In the genomic region with DNA sequence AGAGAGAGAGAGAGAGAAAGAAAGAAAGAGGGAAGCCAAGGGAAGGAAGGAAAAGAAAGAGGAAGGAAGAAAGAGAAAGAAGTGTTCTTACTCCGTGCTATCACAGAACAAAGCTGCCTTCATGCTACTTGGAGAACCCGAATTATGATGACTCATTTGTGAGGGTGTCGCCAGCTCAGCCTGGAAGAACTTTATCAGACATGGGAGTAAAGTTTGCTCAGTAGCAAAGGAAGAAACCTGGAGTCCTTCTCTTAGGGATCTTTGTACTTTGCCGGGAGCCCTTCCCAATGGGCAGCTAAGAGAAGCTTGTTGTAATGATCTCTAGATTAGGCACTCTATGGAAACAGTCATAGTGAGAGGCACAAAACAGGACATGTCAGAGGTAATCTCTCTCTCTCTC, we compare ENCODE assay signal across 28 mouse cellular contexts. TPM values are rescaled to one million over a fixed set of nuclear protein-coding genes. Genes with fewer than 3 reads are reported as not detected.
DNase-seq lines count a peak whose midpoint lies in the region; TF ChIP-seq lines count a peak whose summit lies in the region.
"Had no signal": no experiment of that assay in that cellular context is flagged by ENCODE, and none has a peak within 500 bp of the region (broad histone marks: within the 10 kb centered on the region; RNA-seq: fewer than 3 reads in every experiment).

No protein-coding gene starts in this region.

- TF ChIP-seq CTCF in small intestine, adult 2 months (IDR thresholded peaks at IDR 0.05; ENCODE audit: extremely low read depth, insufficient read length, insufficient replicate concordance, low read depth, low read length): no peak

- 28% methylated on average over 4 of the region's 4 CpGs for WGBS in small intestine, adult 2 months

- H3K27ac ChIP-seq in small intestine, adult 2 months (ENCODE audit: insufficient read depth, low read depth, low read length): peak overlapping the region; percentile 87
- H3K27ac ChIP-seq: embryonic facial prominence, embryonic 12.5 days; forebrain, embryonic 15.5 days; hindbrain, embryonic 12.5 days; limb, embryonic 12.5 days; midbrain, embryonic 12.5 days had no signal

- peaks cover 34% of the 10 kb centered on the region for H3K4me1 ChIP-seq in small intestine, adult 2 months (ENCODE audit: control insufficient read depth, insufficient read depth, insufficient read length, low read length)
- H3K4me1 ChIP-seq: embryonic facial prominence, embryonic 12.5 days; forebrain, embryonic 15.5 days; heart, embryonic 12.5 days; hindbrain, embryonic 12.5 days; limb, embryonic 12.5 days; midbrain, embryonic 12.5 days had no signal

- DNase-seq in 3T3-L1 (ENCODE audit: low read depth, low spot score): peak; percentile 77
- DNase-seq in 416B (ENCODE audit: low read depth): peak; percentile 62
- DNase-seq in fibroblast of lung, adult 2 months (ENCODE audit: low read depth): peak; percentile 51
- DNase-seq in layer of hippocampus, postnatal 36 days: no peak
- DNase-seq in spleen, adult 18-20 months: no peak
- no peak for DNase-seq in gastrocnemius, adult 8-10 months (ENCODE audit: low spot score in 2 of 2)
- DNase-seq: adrenal gland, adult 8-10 months; cerebellum, adult 9-11 months; heart, postnatal 14 days; kidney, postnatal 36 days; layer of hippocampus, adult 9-11 months; lung, embryonic 14.5 days; lung, postnatal 4 days had no signal

- no peak for TF ChIP-seq POLR2A in small intestine, adult 2 months (IDR thresholded peaks at IDR 0.05; ENCODE audit: low read depth, low read length)

- peaks cover 72% of the 10 kb centered on the region for H3K36me3 ChIP-seq in small intestine, adult 2 months (ENCODE audit: control insufficient read depth, insufficient read depth, low read length)

- H3K27me3 ChIP-seq in small intestine, adult 2 months (ENCODE audit: control insufficient read depth, insufficient read depth, low read length): no peaks in the 10 kb centered on the region
- H3K27me3 ChIP-seq: embryonic facial prominence, embryonic 12.5 days; forebrain, embryonic 15.5 days; heart, embryonic 12.5 days; hindbrain, embryonic 12.5 days; limb, embryonic 12.5 days; midbrain, embryonic 12.5 days had no signal

- H3K4me3 ChIP-seq in small intestine, adult 2 months (ENCODE audit: low read depth, low read length): no peak overlapping the region
- H3K4me3 ChIP-seq: embryonic facial prominence, embryonic 12.5 days; erythroblast, embryonic 14.5 days; forebrain, embryonic 15.5 days; heart, embryonic 12.5 days; hindbrain, embryonic 12.5 days; limb, embryonic 12.5 days; midbrain, embryonic 12.5 days had no signal

RNA-seq across cellular contexts. Expression of a gene that starts 11.3 kb away (rescaled TPM):
- 595 and 1,197 TPM in 2 replicates for polyA plus RNA-seq in small intestine, adult 2 months (2012; rRNA removed)
- 10 to 100 TPM; 23.4 to 26.9 TPM for total RNA-seq in layer of hippocampus, postnatal 36 days (2021)
- total RNA-seq in gastrocnemius, adult 8-10 months (2022): 10 to 100 TPM; 17.1 to 25.0 (median 18.7) TPM

RNA-seq across cellular contexts. Expression of a gene that starts 18.9 kb away (rescaled TPM):
- polyA plus RNA-seq in small intestine, adult 2 months (2012; rRNA removed): not detected in 2 replicates
- total RNA-seq in layer of hippocampus, postnatal 36 days (2021): not detected
- total RNA-seq in gastrocnemius, adult 8-10 months (2022): not detected
- total RNA-seq: adrenal gland, adult 8-10 months; gastrocnemius, adult 18-20 months; heart, postnatal 14 days; left cerebral cortex, postnatal 10 days had no signal
- polyA plus RNA-seq: CD4-positive, CD25-positive, alpha-beta regulatory T cell, adult 4 months; cortical plate, adult 2 months; embryonic facial prominence, embryonic 12.5 days; erythroblast, embryonic 14.5 days; forebrain, embryonic 15.5 days; gonadal fat pad, adult 2 months; heart, embryonic 12.5 days; hindbrain, embryonic 12.5 days; kidney, embryonic 14.5 days; lung, embryonic 14.5 days; midbrain, embryonic 12.5 days; neural tube, embryonic 14.5 days had no signal

RNA-seq across cellular contexts. Expression of a gene that starts 19.1 kb away (rescaled TPM):
- polyA plus RNA-seq in small intestine, adult 2 months (2012; rRNA removed): 59.7 and 105 TPM in 2 replicates
- 100 to 1,000 TPM; 248 to 263 TPM for total RNA-seq in layer of hippocampus, postnatal 36 days (2021)
- total RNA-seq in gastrocnemius, adult 8-10 months (2022): 10 to 100 TPM; 23.0 to 27.7 (median 26.2) TPM

RNA-seq across cellular contexts. Expression of a gene that starts 37.3 kb away (rescaled TPM):
- 8.5 and 18.7 TPM in 2 replicates for polyA plus RNA-seq in small intestine, adult 2 months (2012; rRNA removed)
- 10 to 100 TPM; 88.8 to 94.5 TPM for total RNA-seq in layer of hippocampus, postnatal 36 days (2021)
- total RNA-seq in gastrocnemius, adult 8-10 months (2022): 10 to 100 TPM; 39.8 to 50.9 (median 45.1) TPM

RNA-seq across cellular contexts. Expression of a gene that starts 37.5 kb away (rescaled TPM):
- 28.1 and 52.8 TPM in 2 replicates for polyA plus RNA-seq in small intestine, adult 2 months (2012; rRNA removed)
- total RNA-seq in layer of hippocampus, postnatal 36 days (2021): 10 to 100 TPM; 74.3 to 76.2 TPM
- 10 to 100 TPM; 46.9 to 59.4 (median 52.6) TPM for total RNA-seq in gastrocnemius, adult 8-10 months (2022)

Comparison
In these comparisons a context has a peak if more than half of its experiments do, and no peak if none do; other contexts are left out.
1. DNase-seq: peak in 3T3-L1 (single experiment), 416B (single experiment) and fibroblast of lung, adult 2 months (single experiment); none in layer of hippocampus, postnatal 36 days (0 of 2), spleen, adult 18-20 months (0 of 2) and gastrocnemius, adult 8-10 months (0 of 2).
2. RNA of a gene that starts 19.1 kb away (total RNA-seq): 248 to 263 TPM in layer of hippocampus, postnatal 36 days; 23.0 to 27.7 TPM in gastrocnemius, adult 8-10 months; every median in the first group is over 4 times any median in the second.